Mouse (Mus musculus): Measurements from ENCODE around the gene 9930021J03Rik. TPM values are rescaled to one million over a fixed set of nuclear protein-coding genes. Genes with fewer than 3 reads are reported as not detected.

9930021J03Rik gene
- polyA plus RNA-seq (2017; shearing (Covaris generic)), result 21.7 TPM

GRCm38 (mm10) chr19:29805917-29806785 is at the start of gene 9930021J03Rik:
TSS of gene 9930021J03Rik (minus strand) at chr19:29805989.

GRCm38 (mm10) chr19:29812581-29813460 is 7.0 kb upstream of the 9930021J03Rik start, which contains the start of gene Ranbp6:
TSS of gene Ranbp6 (minus strand) at chr19:29812974.

GRCm38 (mm10) chr19:29697245-29697874 is 108.4 kb downstream of the 9930021J03Rik start, which contains the start of gene Mlana:
TSS of gene Mlana (plus strand) at chr19:29697824.

Other genes with a start within 250 kb of the 9930021J03Rik start
- gene Ermp1, start 157.6 kb downstream of the 9930021J03Rik start, polyA plus RNA-seq (2017; shearing (Covaris generic)), result 40.3 TPM
- gene Mlana, start 108.2 kb downstream of the 9930021J03Rik start, polyA plus RNA-seq (2017; shearing (Covaris generic)), result 2.8 TPM
- gene Ranbp6, start 7.0 kb upstream of the 9930021J03Rik start, polyA plus RNA-seq (2017; shearing (Covaris generic)), result 19.4 TPM
- 1.2 TPM for gene Il33, start 119.1 kb upstream of the 9930021J03Rik start, polyA plus RNA-seq (2017; shearing (Covaris generic))
- gene Trpd52l3, start 197.8 kb upstream of the 9930021J03Rik start, polyA plus RNA-seq (2017; shearing (Covaris generic)), result not detected
- gene Uhrf2, start 224.5 kb upstream of the 9930021J03Rik start, polyA plus RNA-seq (2017; shearing (Covaris generic)), result 411 TPM

All from effector memory CD4-positive, alpha-beta T cell, adult 5 months (primary cell).